Mouse (Mus musculus) limb, embryonic 11.5 days (tissue): Measurements from ENCODE around the gene Dact2. TPM values are rescaled to one million over a fixed set of nuclear protein-coding genes. Genes with fewer than 3 reads are reported as not detected.
A peak's percentile ranks its signal among the peaks of the same experiment; 100 is the strongest.

Experiments used
- ATAC-seq: fragments of 200-750 bp; cut with Nextera tagmentation; 2 replicates; pipeline ENCODE4 v1.8.0; 2017; ENCODE audit warnings: low read depth; ENCODE audit not compliant: insufficient number of reproducible peaks, low FRiP score, low TSS enrichment
- DNase-seq: peaks from one replicate; pipeline ENCODE4 v3.0.0-alpha.2; 2015; ENCODE audit warnings: low spot score
- H3K27ac ChIP-seq: fragments of 300-500 bp; sonication (generic); replicated peaks from 2 replicates; pipeline ENCODE4 v1.5.1; 2014; ENCODE audit warnings: low read depth, mild to moderate bottlenecking, low read length
- H3K27me3 ChIP-seq: fragments of 300-500 bp; sonication (generic); 2 replicates; pipeline ENCODE4 v1.6.1; 2014; ENCODE audit warnings: mild to moderate bottlenecking, low read length, mixed read lengths; ENCODE audit not compliant: control insufficient read depth, insufficient read depth
- H3K36me3 ChIP-seq: fragments of 300-500 bp; sonication (generic); 2 replicates; pipeline ENCODE4 v1.6.1; 2014; ENCODE audit warnings: mild to moderate bottlenecking, low read length, moderate library complexity, mixed read lengths; ENCODE audit not compliant: control insufficient read depth, insufficient read depth
- H3K4me1 ChIP-seq: fragments of 300-500 bp; sonication (generic); 2 replicates; pipeline ENCODE4 v1.6.1; 2014; ENCODE audit warnings: low read length, mixed read lengths; ENCODE audit not compliant: control insufficient read depth, insufficient read depth
- H3K4me2 ChIP-seq: fragments of 300-500 bp; sonication (generic); 2 replicates; pipeline ENCODE4 v1.6.1; 2014; ENCODE audit warnings: low read depth, mild to moderate bottlenecking, moderate library complexity; ENCODE audit not compliant: severe bottlenecking
- H3K4me3 ChIP-seq: fragments of 300-500 bp; sonication (generic); 2 replicates; pipeline ENCODE4 v1.5.1; 2014; ENCODE audit warnings: low read depth, low read length
- H3K9ac ChIP-seq: fragments of 300-500 bp; sonication (generic); 2 replicates; pipeline ENCODE4 v1.6.1; 2014; ENCODE audit warnings: mild to moderate bottlenecking, low read length
- H3K9me3 ChIP-seq: fragments of 300-500 bp; sonication (generic); 2 replicates; pipeline ENCODE4 v1.6.1; 2016; ENCODE audit warnings: low read length; ENCODE audit not compliant: control insufficient read depth
- WGBS: fragments of 180-500 bp; shearing (Covaris S2); extraction: QIAGEN DNeasy Blood & Tissue Kit; methylation state at CpG from one replicate; pipeline ENCODE4 v1.1.7; 2014; 5-methylcytosine and 5-hydroxymethylcytosine counted together
- polyA plus RNA-seq: library from polyadenylated mRNA; unstranded; fragments of >200 nt; fragmentation: Nextera tagmentation; extraction: Ambion mirVana; gene quantifications from 2 replicates; pipeline ENCODE4 v1.2.1, GENCODE M21; 2014

The Dact2 gene
- polyA plus RNA-seq, 1 experiment from 2014 or later = 1.3 TPM

DNA sequence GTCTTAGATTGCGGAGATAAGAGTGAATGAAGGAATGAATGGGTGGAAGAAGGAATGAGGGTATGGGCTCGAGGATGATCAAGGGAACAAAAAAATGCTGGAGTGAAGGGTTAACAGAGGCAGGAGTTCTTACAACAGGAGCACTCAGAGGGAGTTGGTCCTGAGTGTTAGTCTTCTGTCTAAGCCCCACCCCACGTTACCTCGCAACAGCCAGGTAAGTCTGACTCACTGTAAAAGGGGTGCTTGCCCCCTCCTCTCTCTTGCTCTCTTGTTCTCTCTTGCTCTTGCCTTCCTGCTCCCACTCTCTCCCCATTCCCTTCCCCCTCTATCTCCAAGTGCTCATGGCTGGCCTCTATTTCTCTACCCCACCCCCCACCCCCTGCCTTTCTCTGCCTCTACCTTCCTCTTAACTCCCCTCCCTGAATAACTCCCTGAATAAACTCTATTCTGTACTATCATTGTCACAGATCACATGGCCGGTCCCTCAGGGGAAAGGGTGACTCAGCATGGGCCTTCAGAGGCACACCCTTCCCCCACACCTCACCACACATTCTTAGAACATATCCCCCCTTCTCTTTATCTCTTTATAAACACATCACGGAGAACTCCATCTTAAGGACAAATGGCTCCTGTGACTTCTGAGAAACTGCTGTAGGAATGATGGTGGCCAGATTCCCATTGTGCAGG lies 37.2 kb downstream of the Dact2 start:
- Histone ChIP-seq H3K4me3 (no peak overlapping the region), H3K9ac (no peak overlapping the region), H3K27ac (no peak overlapping the region), H3K36me3 (no peaks in the 10 kb centered on the region), H3K9me3 (no peaks in the 10 kb centered on the region), H3K4me2 (no peak overlapping the region), H3K4me1 (0 out of 2 replicates have a peak, but pooled peaks cover 2% of the 10 kb centered on the region), H3K27me3 (no peaks in the 10 kb centered on the region)
- ATAC-seq (no peak), DNase-seq (no peak)
- WGBS = 53% methylated on average over 6 of the region's 6 CpGs

DNA sequence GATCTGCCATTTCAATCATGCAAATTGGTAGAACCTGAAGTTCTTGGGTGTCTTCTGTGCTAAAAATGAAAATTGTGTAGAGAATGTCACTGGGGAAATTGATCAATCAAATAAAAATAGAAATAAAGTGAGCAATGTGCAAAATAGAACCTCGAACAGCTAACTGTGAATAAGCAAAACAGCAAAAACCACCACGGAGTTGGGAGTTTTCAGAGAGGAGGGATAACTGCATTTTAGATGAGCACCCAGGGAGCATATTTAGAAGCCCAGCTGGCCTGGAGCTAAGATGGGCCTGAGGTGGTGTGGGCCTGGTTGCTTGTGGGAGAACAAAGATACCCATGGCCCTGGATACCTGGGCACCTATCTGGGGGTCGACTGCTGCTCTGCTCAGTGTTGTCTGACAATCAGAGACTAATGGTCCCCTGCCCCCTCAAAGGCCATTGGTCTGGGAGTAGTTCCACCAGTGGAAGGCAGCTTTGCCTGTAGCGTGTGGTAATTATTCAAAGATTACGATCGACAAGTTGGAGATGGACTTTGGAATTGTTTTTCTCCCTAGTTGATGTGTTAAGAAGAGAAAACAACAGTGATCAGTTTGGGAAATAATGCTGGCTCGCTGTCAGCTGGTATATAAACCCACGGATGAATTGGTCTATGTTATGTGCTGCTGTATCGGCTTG lies 38.0 kb downstream of the Dact2 start:
- no peak overlapping the region for H3K27ac ChIP-seq
- 52% methylated on average over 9 of the region's 9 CpGs for WGBS
- H3K4me3 ChIP-seq = no peak overlapping the region
- no peak overlapping the region for H3K4me2 ChIP-seq
- ATAC-seq (no peak), DNase-seq (no peak)
- 0 out of 2 replicates have a peak, but pooled peaks cover 2% of the 10 kb centered on the region for H3K4me1 ChIP-seq
- H3K9ac ChIP-seq = no peak overlapping the region
- no peaks in the 10 kb centered on the region for H3K27me3 ChIP-seq
- no peaks in the 10 kb centered on the region for H3K36me3 ChIP-seq
- H3K9me3 ChIP-seq = no peaks in the 10 kb centered on the region

GRCm38 (mm10) chr17:14165332-14165876 lies 38.7 kb downstream of the Dact2 start:
- H3K9me3 ChIP-seq = no peaks in the 10 kb centered on the region
- H3K4me1 ChIP-seq = 0 out of 2 replicates have a peak, but pooled peaks cover 2% of the 10 kb centered on the region
- H3K36me3 ChIP-seq = no peaks in the 10 kb centered on the region
- H3K4me2 ChIP-seq = no peak overlapping the region
- H3K27ac ChIP-seq = no peak overlapping the region
- H3K27me3 ChIP-seq = no peaks in the 10 kb centered on the region
- DNase-seq (peak; percentile 38), ATAC-seq (no peak)
- no peak overlapping the region for H3K4me3 ChIP-seq
- H3K9ac ChIP-seq = no peak overlapping the region
- WGBS = under 1% methylated on average over 10 of the region's 10 CpGs

GRCm38 (mm10) chr17:14160846-14161245 lies 43.3 kb downstream of the Dact2 start:
- Histone ChIP-seq H3K27ac (no peak overlapping the region), H3K36me3 (no peaks in the 10 kb centered on the region), H3K27me3 (no peaks in the 10 kb centered on the region), H3K9ac (no peak overlapping the region), H3K4me2 (no peak overlapping the region), H3K4me1 (0 out of 2 replicates have a peak, but pooled peaks cover 2% of the 10 kb centered on the region), H3K9me3 (no peaks in the 10 kb centered on the region), H3K4me3 (no peak overlapping the region)
- no peak for DNase-seq
- no peak for ATAC-seq
- WGBS = 95% methylated on average over 3 of the region's 3 CpGs

GRCm38 (mm10) chr17:14157779-14158195 lies 46.3 kb downstream of the Dact2 start:
- H3K27me3 ChIP-seq = no peaks in the 10 kb centered on the region
- no peaks in the 10 kb centered on the region for H3K9me3 ChIP-seq
- H3K4me2 ChIP-seq = no peak overlapping the region
- H3K36me3 ChIP-seq = no peaks in the 10 kb centered on the region
- no peaks in the 10 kb centered on the region for H3K4me1 ChIP-seq
- no peak overlapping the region for H3K4me3 ChIP-seq
- DNase-seq (no peak), ATAC-seq (no peak)
- 62% methylated on average over 7 of the region's 7 CpGs for WGBS
- H3K27ac ChIP-seq = no peak overlapping the region
- no peak overlapping the region for H3K9ac ChIP-seq

Other genes with a start within 250 kb of the Dact2 start
- gene Gm7356, start 200.6 kb downstream of the Dact2 start, polyA plus RNA-seq = not detected in 2 replicates
- gene Gm7358, start 144.8 kb downstream of the Dact2 start, polyA plus RNA-seq = not detected in 2 replicates
- gene Smoc2, start 75.2 kb upstream of the Dact2 start, polyA plus RNA-seq = 37.0 and 39.8 TPM in 2 replicates